Comparison of ENCODE assay signal across 14 mouse cellular contexts in the genomic region with DNA sequence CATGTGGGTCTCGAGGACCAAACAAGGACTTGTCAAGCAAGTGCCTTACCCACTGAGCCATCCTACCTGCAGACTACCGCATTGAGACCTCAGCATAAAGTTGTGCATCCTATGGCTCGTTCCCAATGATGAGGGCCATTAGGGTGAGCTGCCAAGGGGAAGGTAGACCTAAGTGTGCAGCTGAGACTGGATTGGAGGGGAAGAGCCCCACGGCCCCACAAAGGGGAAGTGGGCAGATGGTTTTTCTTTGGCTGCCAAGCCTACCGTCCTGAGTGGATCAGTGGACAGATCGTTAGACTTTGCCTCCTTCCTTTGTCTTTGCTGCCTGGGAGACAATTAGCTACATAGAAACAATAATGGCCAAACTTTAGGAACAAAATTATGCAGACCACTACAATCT.
"Had no signal": no experiment of that assay in that cellular context is flagged by ENCODE, and none has a peak within 500 bp of the region (broad histone marks: within the 10 kb centered on the region; RNA-seq: fewer than 3 reads in every experiment).

No protein-coding gene starts in this region.

- H3K9me3 ChIP-seq: lung, embryonic 15.5 days; midbrain, embryonic 13.5 days; midbrain, embryonic 15.5 days; neural tube, embryonic 12.5 days; stomach, embryonic 15.5 days had no signal

- H3K9ac ChIP-seq: liver, embryonic 14.5 days; lung, embryonic 15.5 days; midbrain, embryonic 13.5 days; midbrain, embryonic 15.5 days; neural tube, embryonic 12.5 days; stomach, embryonic 15.5 days had no signal

- H3K27ac ChIP-seq: liver, embryonic 14.5 days; lung, embryonic 15.5 days; midbrain, embryonic 13.5 days; midbrain, embryonic 15.5 days; neural tube, embryonic 12.5 days; stomach, embryonic 15.5 days; stomach, postnatal 0 days had no signal

- DNase-seq: lung, adult 2 months; lung, postnatal 10 days; right cerebral cortex, postnatal 14 days; thymus, adult 2 months; thymus, postnatal 36 days had no signal

- H3K4me1 ChIP-seq: megakaryocyte, embryonic 14.5 days; neural tube, embryonic 12.5 days; stomach, embryonic 15.5 days had no signal

- ATAC-seq: midbrain, embryonic 13.5 days; midbrain, embryonic 15.5 days had no signal

- H3K4me2 ChIP-seq: lung, embryonic 15.5 days; midbrain, embryonic 11.5 days; midbrain, embryonic 13.5 days; midbrain, embryonic 15.5 days; neural tube, embryonic 12.5 days; stomach, embryonic 15.5 days had no signal

- H3K4me3 ChIP-seq: lung, embryonic 15.5 days; megakaryocyte, embryonic 14.5 days; midbrain, embryonic 13.5 days; midbrain, embryonic 15.5 days; neural tube, embryonic 12.5 days; stomach, embryonic 15.5 days had no signal

- H3K36me3 ChIP-seq: lung, embryonic 15.5 days; midbrain, embryonic 13.5 days; midbrain, embryonic 15.5 days; neural tube, embryonic 12.5 days; stomach, embryonic 15.5 days had no signal

- H3K27me3 ChIP-seq: lung, embryonic 15.5 days; megakaryocyte, embryonic 14.5 days; midbrain, embryonic 13.5 days; midbrain, embryonic 15.5 days; neural tube, embryonic 12.5 days; stomach, embryonic 15.5 days had no signal
